Mouse (Mus musculus) mature B cell (primary cell): ENCODE data around the gene Numbl.

Experiments used
- in situ Hi-C: fragments of 300-500 bp; cut with MboI; formaldehyde crosslinking; loops from 2 replicates; pipeline ENCODE4 v1.14.3; 2019

Gene Numbl

DNA sequence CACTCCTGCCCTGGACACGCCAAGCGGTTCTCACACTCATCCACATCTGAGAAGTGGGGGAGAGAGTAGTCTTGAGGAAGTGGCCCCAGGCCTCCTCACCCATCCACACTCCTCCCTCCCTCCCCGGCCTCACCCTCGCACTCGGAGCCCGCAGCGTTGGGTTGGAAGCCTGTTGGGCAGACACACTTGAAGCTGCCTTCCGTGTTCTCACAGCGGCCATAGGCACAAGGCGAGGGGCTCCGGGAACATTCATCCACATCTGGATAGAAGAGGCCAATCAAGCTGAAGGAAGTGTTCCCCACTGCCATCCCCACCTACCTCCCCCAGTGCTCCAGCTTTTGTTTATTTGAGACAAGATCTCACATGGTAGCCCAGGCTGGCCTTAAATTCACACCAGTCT, 65.9 kb downstream of the Numbl start:
- in situ Hi-C loops, result no loop called here

- in situ Hi-C loops, result no loop called here
These were observed 66.7 kb downstream of the Numbl start for GRCm38 (mm10) chr7:27324928-27325327.

GRCm38 (mm10) chr7:27325697-27326096, 67.5 kb downstream of the Numbl start:
- in situ Hi-C loops, result no loop called here

GRCm38 (mm10) chr7:27326101-27326880, 68.1 kb downstream of the Numbl start:
- in situ Hi-C loops, result no loop called here

DNA sequence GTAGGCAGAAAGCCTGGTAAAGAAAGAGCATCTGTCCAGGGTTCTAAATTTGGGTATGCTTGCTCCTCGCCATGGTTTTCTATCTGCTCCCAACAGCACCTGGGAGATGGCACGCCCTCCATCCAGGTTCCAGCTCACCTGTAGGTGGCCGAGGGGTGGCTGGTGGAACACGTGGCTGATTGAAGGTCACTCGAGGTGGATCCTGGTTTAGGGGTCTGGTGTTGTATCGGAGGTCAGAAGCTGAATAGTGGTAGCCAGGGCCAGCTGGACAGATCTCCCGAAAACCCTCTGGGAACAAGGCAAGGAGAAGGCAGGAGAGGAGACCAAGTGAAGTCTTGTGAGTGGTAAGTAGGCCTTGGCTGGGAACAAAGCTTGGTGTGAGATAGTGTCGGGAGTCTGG, 69.3 kb downstream of the Numbl start:
- in situ Hi-C loops, result no loop called here

GRCm38 (mm10) chr7:27328161-27328560, 69.9 kb downstream of the Numbl start:
- in situ Hi-C loops, result no loop called here

GRCm38 (mm10) chr7:27328648-27329047, 70.4 kb downstream of the Numbl start:
- in situ Hi-C loops, result no loop called here

- in situ Hi-C loops, result no loop called here
These were observed 71.2 kb downstream of the Numbl start for GRCm38 (mm10) chr7:27329326-27329947.

GRCm38 (mm10) chr7:27329981-27330380, 71.7 kb downstream of the Numbl start:
- in situ Hi-C loops, result loop anchor here (10.0 kb wide), 1 partner anchor 175 kb away; no protein-coding TSS in a partner anchor

DNA sequence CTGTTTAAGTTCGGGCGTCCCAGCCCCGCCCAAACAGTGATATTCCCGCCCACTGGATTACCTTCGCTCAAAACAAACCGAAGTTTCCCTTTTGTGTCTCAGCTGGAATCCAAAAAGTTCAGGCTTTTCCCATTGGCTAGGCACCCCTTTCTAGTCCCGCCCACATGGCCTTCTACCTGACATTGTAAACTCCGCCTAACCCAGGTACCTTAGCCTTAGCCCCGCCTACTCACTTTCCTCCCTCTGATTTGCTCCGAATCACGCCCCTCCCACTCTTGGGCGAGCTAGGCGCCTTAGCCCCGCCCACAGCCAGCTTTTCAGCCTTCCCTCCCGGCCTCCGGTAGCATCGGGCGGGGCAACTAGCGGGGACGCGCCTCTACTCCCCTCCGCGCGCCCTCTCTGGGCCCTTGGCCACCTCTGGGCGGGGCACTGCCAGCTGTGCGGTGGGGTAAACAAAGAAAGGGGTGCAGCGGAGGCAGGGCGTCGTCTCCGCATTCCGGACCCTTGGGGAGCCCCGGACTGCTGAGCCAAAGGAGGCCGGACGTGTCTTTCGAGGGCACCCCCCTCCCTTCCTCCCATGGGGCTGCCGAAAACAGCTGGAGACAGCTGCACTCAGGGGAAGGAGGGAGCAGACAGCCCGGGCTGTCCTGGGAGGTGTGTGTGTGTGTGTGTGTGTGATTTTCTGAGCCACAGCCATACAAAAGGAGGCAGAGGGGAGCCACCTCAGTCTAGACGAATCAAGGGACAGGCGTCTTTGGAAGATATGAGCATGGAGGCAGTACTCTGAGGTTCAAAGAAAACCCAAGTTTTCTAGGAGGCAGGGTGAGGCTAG, 72.7 kb downstream of the Numbl start:
- in situ Hi-C loops, result loop anchor here (10.0 kb wide), 1 partner anchor 174 kb away; no protein-coding TSS in a partner anchor

- in situ Hi-C loops, result loop anchor here (10.0 kb wide), 1 partner anchor 173 kb away; no protein-coding TSS in a partner anchor
These were observed 73.3 kb downstream of the Numbl start for GRCm38 (mm10) chr7:27331541-27331851.
